Mouse (Mus musculus) MEL (cell line): ENCODE measurements around the gene Vipas39.

ENCODE experiments used
- CTCF ChIP-seq, 3 experiments: IDR thresholded peaks in 2 of 3; conservative IDR thresholded peaks in 1 of 3; 2 replicates each; pipeline ENCODE4 v1.5.1; 2011 to 2012; ENCODE audit warnings: low read length in 3 of 3, low read depth in 2 of 3, mild to moderate bottlenecking in 2 of 3, improper control_type of control experiment in 1 of 3, inconsistent platforms in 1 of 3, mixed read lengths in 1 of 3, moderate library complexity in 1 of 3; ENCODE audit not compliant: control insufficient read depth in 1 of 3, insufficient read depth in 1 of 3, poor library complexity in 1 of 3, severe bottlenecking in 1 of 3
- EP300 ChIP-seq, 2 experiments: IDR thresholded peaks; 2 replicates each; pipeline ENCODE4 v1.6.1; 2011; ENCODE audit warnings: improper control_type of control experiment in 2 of 2, low read length in 2 of 2, low read depth in 1 of 2, mild to moderate bottlenecking in 1 of 2
- HCFC1 ChIP-seq: IDR thresholded peaks from 2 replicates; pipeline ENCODE4 v1.6.1; 2012; ENCODE audit warnings: low read depth, mild to moderate bottlenecking, inconsistent platforms, low read length, improper control_type of control experiment, moderate library complexity
- MAX ChIP-seq: IDR thresholded peaks from 2 replicates; pipeline ENCODE4 v1.6.1; 2011; ENCODE audit warnings: low read length, improper control_type of control experiment
- MAZ ChIP-seq: IDR thresholded peaks from 2 replicates; pipeline ENCODE4 v1.6.1; 2012; ENCODE audit warnings: low read depth, mild to moderate bottlenecking, inconsistent platforms, low read length, improper control_type of control experiment
- MXI1 ChIP-seq: IDR thresholded peaks from 2 replicates; pipeline ENCODE4 v1.6.1; 2011; ENCODE audit warnings: mild to moderate bottlenecking, low read depth, low read length, improper control_type of control experiment
- NRF1 ChIP-seq: IDR thresholded peaks from 2 replicates; pipeline ENCODE4 v1.6.1; 2014; ENCODE audit warnings: low read depth, mild to moderate bottlenecking, inconsistent platforms, low read length, improper control_type of control experiment, moderate library complexity; ENCODE audit not compliant: poor library complexity, insufficient read depth, severe bottlenecking
- POLR2A ChIP-seq, 2 experiments: IDR thresholded peaks; 2 replicates each; pipeline ENCODE4 v1.6.1; 2011 to 2012; ENCODE audit warnings: low read length in 2 of 2, mild to moderate bottlenecking in 2 of 2, control low read depth in 1 of 2, improper control_type of control experiment in 1 of 2, low read depth in 1 of 2, moderate library complexity in 1 of 2; ENCODE audit not compliant: control insufficient read depth in 1 of 2, insufficient read depth in 1 of 2, poor library complexity in 1 of 2
- POLR2AphosphoS2 ChIP-seq: IDR thresholded peaks from 2 replicates; pipeline ENCODE4 v1.6.1; 2011; ENCODE audit warnings: low read length, improper control_type of control experiment
- POLR2AphosphoS5 ChIP-seq: IDR thresholded peaks from 2 replicates; pipeline ENCODE4 v1.6.1; 2012; ENCODE audit warnings: low read depth, borderline replicate concordance, mild to moderate bottlenecking, inconsistent platforms, low read length, moderate library complexity, mixed read lengths
- SMC3 ChIP-seq: IDR thresholded peaks from 2 replicates; pipeline ENCODE4 v1.6.1; 2011; ENCODE audit warnings: low read depth, low read length, improper control_type of control experiment
- TCF12 ChIP-seq: IDR thresholded peaks from 2 replicates; pipeline ENCODE4 v1.6.1; 2014; ENCODE audit warnings: low read depth, mild to moderate bottlenecking, inconsistent platforms, low read length, improper control_type of control experiment, moderate library complexity
- UBTF ChIP-seq: IDR thresholded peaks from 2 replicates; pipeline ENCODE4 v1.6.1; 2012; ENCODE audit warnings: low read depth, mild to moderate bottlenecking, inconsistent platforms, low read length, improper control_type of control experiment, moderate library complexity, borderline replicate concordance; ENCODE audit not compliant: insufficient read depth

DNA sequence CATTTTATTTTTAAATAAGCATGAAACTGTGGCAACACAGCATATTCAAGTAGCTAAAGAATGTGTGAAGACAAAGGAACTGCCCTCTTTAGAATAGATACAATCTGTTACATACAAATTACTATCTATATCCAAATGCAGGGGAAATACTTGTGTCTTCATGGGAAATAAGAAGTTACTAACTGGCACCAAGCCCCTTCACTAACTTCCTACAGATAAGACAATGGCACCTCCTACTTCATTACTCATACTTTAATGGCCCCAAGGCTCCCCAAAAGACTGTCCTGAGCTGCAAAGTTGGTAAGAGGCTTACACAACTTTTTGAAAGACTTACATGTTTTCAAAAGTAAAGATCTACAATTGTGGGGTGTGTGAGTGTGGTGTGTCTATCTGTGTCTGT lies 48.5 kb downstream of the Vipas39 start:
- TF ChIP-seq CTCF (IDR thresholded peaks at IDR 0.05 in 2 of 3, conservative IDR thresholded peaks at IDR 0.05 in 1 of 3; ENCODE audit: control insufficient read depth in 1 of 3, insufficient read depth in 1 of 3, low read depth in 2 of 3, low read length in 3 of 3, poor library complexity in 1 of 3, severe bottlenecking in 1 of 3) (no peak), MAX (no peak), POLR2AphosphoS5 (no peak), UBTF (no peak), SMC3 (no peak), NRF1 (no peak), POLR2A (IDR thresholded peaks at IDR 0.05; ENCODE audit: control insufficient read depth in 1 of 2, insufficient read depth in 1 of 2, low read depth in 1 of 2, low read length in 2 of 2, poor library complexity in 1 of 2) (no peak), HCFC1 (no peak), MXI1 (no peak), MAZ (no peak), TCF12 (no peak), POLR2AphosphoS2 (no peak), EP300 (IDR thresholded peaks at IDR 0.05; ENCODE audit: low read depth in 1 of 2, low read length in 2 of 2) (peak; percentile 50 to 73)
